Mouse (Mus musculus): ENCODE results near the gene Pakap. TPM values are rescaled to one million over a fixed set of nuclear protein-coding genes. Genes with fewer than 3 reads are reported as not detected.
"Not testable (repeated sequence)": the region's sequence is repeated elsewhere in the genome, so short reads cannot be mapped to it uniquely, and the experiment has no call there.

Pakap gene
- polyA plus RNA-seq, 1 experiment from 2014 or later: 21.4 TPM

GRCm38 (mm10) chr4:57886066-57886887 is 318.3 kb downstream of the Pakap start:
- WGBS: 64% methylated on average over 11 of the region's 11 CpGs
- no peaks in the 10 kb centered on the region for H3K36me3 ChIP-seq (ENCODE audit: control insufficient read depth, insufficient read depth, low read length)
- H3K27ac ChIP-seq (ENCODE audit: low read depth, low read length): no peak overlapping the region
- H3K4me3 ChIP-seq (ENCODE audit: low read depth, low read length): no peak overlapping the region
- no peak overlapping the region for H3K9ac ChIP-seq (ENCODE audit: low read length)
- peaks cover 3% of the 10 kb centered on the region; the same call in 1 of the 2 replicates for H3K4me1 ChIP-seq (ENCODE audit: control insufficient read depth, insufficient read depth, low read length)
- DNase-seq (ENCODE audit: low spot score, missing footprints) (no peak), ATAC-seq (ENCODE audit: low FRiP score) (peak; percentile 48; the same call in 1 of the 2 replicates)
- H3K9me3 ChIP-seq (ENCODE audit: control insufficient read depth, low read length): no peaks in the 10 kb centered on the region
- H3K27me3 ChIP-seq (ENCODE audit: control insufficient read depth, insufficient read depth, low read length): no peaks in the 10 kb centered on the region
- no peak overlapping the region for H3K4me2 ChIP-seq

DNA sequence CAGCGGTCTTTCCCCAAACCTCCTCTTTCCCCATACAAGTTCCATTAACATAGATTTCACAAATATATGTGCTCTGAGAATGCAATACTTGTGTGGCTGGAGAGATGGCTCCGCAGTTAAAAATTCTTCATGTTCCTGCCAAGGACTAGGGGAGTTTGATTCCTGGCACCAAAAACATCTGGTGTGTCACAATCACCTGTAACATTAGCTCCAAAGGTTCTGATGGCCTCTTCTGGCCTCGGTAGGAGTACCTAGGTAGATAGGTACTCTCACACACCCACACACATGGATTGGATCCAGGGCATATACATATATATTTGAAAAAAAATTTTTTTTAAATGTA is 318.9 kb downstream of the Pakap start:
- Histone ChIP-seq H3K4me1 (ENCODE audit: control insufficient read depth, insufficient read depth, low read length) (peaks cover 6% of the 10 kb centered on the region; the same call in 1 of the 2 replicates), H3K36me3 (ENCODE audit: control insufficient read depth, insufficient read depth, low read length) (no peaks in the 10 kb centered on the region)
- 94% methylated on average over 3 of the region's 3 CpGs for WGBS

GRCm38 (mm10) chr4:57888246-57888645 is 320.3 kb downstream of the Pakap start:
- no peak overlapping the region for H3K4me2 ChIP-seq
- H3K4me3 ChIP-seq (ENCODE audit: low read depth, low read length): no peak overlapping the region
- H3K27ac ChIP-seq (ENCODE audit: low read depth, low read length): no peak overlapping the region
- no peak for DNase-seq (ENCODE audit: low spot score, missing footprints)
- H3K9ac ChIP-seq (ENCODE audit: low read length): no peak overlapping the region
- no peak for ATAC-seq (ENCODE audit: low FRiP score)
- H3K9me3 ChIP-seq (ENCODE audit: control insufficient read depth, low read length): no peaks in the 10 kb centered on the region
- H3K27me3 ChIP-seq (ENCODE audit: control insufficient read depth, insufficient read depth, low read length): no peaks in the 10 kb centered on the region
- WGBS: 87% methylated on average over 2 of the region's 2 CpGs
- H3K36me3 ChIP-seq (ENCODE audit: control insufficient read depth, insufficient read depth, low read length): no peaks in the 10 kb centered on the region
- H3K4me1 ChIP-seq (ENCODE audit: control insufficient read depth, insufficient read depth, low read length): peaks cover 9% of the 10 kb centered on the region

More for the DNA sequence above, 318.9 kb downstream of the Pakap start:
- DNase-seq (ENCODE audit: low spot score, missing footprints): no peak
- ATAC-seq (ENCODE audit: low FRiP score): no peak
- Histone ChIP-seq H3K4me2 (no peak overlapping the region), H3K27me3 (ENCODE audit: control insufficient read depth, insufficient read depth, low read length) (no peaks in the 10 kb centered on the region), H3K9ac (ENCODE audit: low read length) (no peak overlapping the region), H3K4me3 (ENCODE audit: low read depth, low read length) (no peak overlapping the region), H3K9me3 (ENCODE audit: control insufficient read depth, low read length) (no peaks in the 10 kb centered on the region), H3K27ac (ENCODE audit: low read depth, low read length) (no peak overlapping the region)

DNA sequence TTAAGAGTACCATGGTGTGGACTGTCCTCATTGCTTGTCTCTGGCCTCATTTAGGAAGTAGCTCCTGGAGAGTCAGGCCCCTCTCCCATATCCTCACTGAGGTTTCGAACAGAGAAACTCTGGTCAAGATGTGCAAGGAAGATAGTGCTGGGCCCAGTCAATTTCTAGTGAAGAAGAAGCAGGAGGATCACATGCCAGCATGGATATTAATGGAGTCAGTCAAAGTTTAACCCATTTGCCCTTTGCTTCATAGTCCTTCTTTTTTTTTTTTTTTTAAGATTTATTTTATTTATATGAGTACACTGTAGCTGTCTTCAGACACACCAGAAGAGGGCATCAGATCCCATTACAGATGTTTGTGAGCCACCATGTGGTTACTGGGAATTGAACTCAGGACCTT is 321.0 kb downstream of the Pakap start:
- not testable (repeated sequence) for H3K9ac ChIP-seq (ENCODE audit: low read length); H3K27ac ChIP-seq (ENCODE audit: low read depth, low read length); H3K4me3 ChIP-seq (ENCODE audit: low read depth, low read length); H3K36me3 ChIP-seq (ENCODE audit: control insufficient read depth, insufficient read depth, low read length); ATAC-seq (ENCODE audit: low FRiP score); H3K27me3 ChIP-seq (ENCODE audit: control insufficient read depth, insufficient read depth, low read length); H3K4me2 ChIP-seq; DNase-seq (ENCODE audit: low spot score, missing footprints); H3K9me3 ChIP-seq (ENCODE audit: control insufficient read depth, low read length); H3K4me1 ChIP-seq (ENCODE audit: control insufficient read depth, insufficient read depth, low read length)
- 89% methylated on average over 1 of the region's 1 CpGs for WGBS

DNA sequence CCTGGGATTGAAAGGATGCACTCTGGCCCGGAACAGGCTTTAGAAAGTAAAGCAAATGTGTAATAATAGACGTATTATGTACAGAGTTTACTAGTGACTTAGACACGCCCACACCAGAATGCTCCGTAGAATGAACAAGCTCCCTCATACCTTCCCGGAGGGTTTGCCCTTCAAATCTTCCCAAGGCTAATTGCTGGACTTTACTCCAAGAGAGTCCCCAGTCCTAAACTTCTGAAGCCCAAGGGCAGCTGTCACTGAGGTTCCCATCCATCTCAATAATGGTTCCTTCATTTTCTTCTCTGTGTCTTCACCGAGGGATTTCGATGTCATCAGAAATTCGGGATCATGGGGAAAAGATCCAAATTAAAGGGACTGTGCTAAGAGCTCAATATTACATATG is 321.8 kb downstream of the Pakap start:
- Histone ChIP-seq H3K36me3 (ENCODE audit: control insufficient read depth, insufficient read depth, low read length) (no peaks in the 10 kb centered on the region), H3K4me1 (ENCODE audit: control insufficient read depth, insufficient read depth, low read length) (peaks cover 9% of the 10 kb centered on the region), H3K4me2 (no peak overlapping the region), H3K9me3 (ENCODE audit: control insufficient read depth, low read length) (no peaks in the 10 kb centered on the region), H3K27me3 (ENCODE audit: control insufficient read depth, insufficient read depth, low read length) (no peaks in the 10 kb centered on the region), H3K27ac (ENCODE audit: low read depth, low read length) (no peak overlapping the region), H3K9ac (ENCODE audit: low read length) (no peak overlapping the region), H3K4me3 (ENCODE audit: low read depth, low read length) (no peak overlapping the region)
- WGBS: 88% methylated on average over 8 of the region's 8 CpGs
- DNase-seq (ENCODE audit: low spot score, missing footprints) (no peak), ATAC-seq (ENCODE audit: low FRiP score) (no peak)

DNA sequence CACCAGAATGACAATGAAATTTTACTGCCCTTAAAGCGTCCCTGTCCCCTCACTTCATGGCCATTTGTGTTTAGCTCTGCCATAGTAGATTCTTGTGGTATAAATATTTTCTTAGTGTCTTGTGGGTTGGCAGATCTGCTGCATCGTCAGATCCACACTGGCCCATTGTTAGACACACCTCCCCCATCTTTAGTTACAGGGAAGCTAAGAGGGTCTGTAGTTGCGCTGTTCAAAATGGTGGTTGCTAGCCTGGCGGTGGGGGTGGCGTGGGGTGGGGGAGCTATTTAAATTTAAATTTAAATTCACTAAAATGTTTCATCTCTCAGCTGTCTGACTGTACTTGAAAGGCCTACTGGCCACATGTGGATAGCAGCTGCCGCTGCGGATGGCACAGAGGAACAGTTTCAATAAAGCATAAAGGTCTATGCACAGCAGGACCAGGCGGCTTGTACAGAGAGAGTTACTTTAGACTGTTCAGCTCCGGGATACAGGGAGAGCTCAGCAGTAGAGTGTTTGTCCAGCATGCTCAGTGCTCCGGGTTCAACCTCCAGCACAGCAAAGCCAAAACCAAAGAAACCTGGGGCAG is 324.1 kb downstream of the Pakap start:
- ATAC-seq (ENCODE audit: low FRiP score): peak; percentile 44; the same call in 1 of the 2 replicates
- H3K9me3 ChIP-seq (ENCODE audit: control insufficient read depth, low read length): no peaks in the 10 kb centered on the region
- no peak for DNase-seq (ENCODE audit: low spot score, missing footprints)

DNA sequence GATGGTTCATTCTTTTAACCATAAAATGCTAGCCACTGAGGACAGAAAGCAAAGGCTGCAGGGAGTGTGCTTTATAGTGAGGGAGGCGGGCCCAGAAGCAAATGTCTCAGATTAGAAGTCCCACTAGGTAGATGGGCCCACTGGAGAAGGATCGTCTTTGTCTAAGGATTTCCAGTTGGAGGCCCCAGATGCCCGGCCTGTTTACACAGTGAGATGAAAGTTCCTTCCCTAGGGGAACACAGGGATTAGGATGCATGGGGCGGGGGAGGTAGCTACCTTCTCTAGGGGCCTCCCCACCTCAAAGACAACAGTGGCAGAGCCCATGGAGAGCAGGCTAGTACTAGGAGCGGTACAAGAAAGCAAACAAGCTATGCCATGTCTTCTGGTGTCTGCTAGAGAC is 327.2 kb downstream of the Pakap start:
- 0 out of 2 replicates have a peak, but pooled peaks have one; percentile 52 for ATAC-seq (ENCODE audit: low FRiP score)
- Histone ChIP-seq H3K27ac (ENCODE audit: low read depth, low read length) (no peak overlapping the region), H3K27me3 (ENCODE audit: control insufficient read depth, insufficient read depth, low read length) (no peaks in the 10 kb centered on the region), H3K36me3 (ENCODE audit: control insufficient read depth, insufficient read depth, low read length) (no peaks in the 10 kb centered on the region), H3K4me2 (no peak overlapping the region), H3K9ac (ENCODE audit: low read length) (no peak overlapping the region), H3K4me1 (ENCODE audit: control insufficient read depth, insufficient read depth, low read length) (peaks cover 10% of the 10 kb centered on the region), H3K9me3 (ENCODE audit: control insufficient read depth, low read length) (no peaks in the 10 kb centered on the region), H3K4me3 (ENCODE audit: low read depth, low read length) (no peak overlapping the region)
- WGBS: 17% methylated on average over 5 of the region's 5 CpGs
- peak; percentile 86 for DNase-seq (ENCODE audit: low spot score, missing footprints)

More for the DNA sequence above, 324.1 kb downstream of the Pakap start:
- no peaks in the 10 kb centered on the region for H3K27me3 ChIP-seq (ENCODE audit: control insufficient read depth, insufficient read depth, low read length)
- no peak overlapping the region for H3K4me2 ChIP-seq
- peaks cover 10% of the 10 kb centered on the region for H3K4me1 ChIP-seq (ENCODE audit: control insufficient read depth, insufficient read depth, low read length)
- no peak overlapping the region for H3K27ac ChIP-seq (ENCODE audit: low read depth, low read length)
- WGBS: 69% methylated on average over 10 of the region's 10 CpGs
- H3K4me3 ChIP-seq (ENCODE audit: low read depth, low read length): no peak overlapping the region
- H3K36me3 ChIP-seq (ENCODE audit: control insufficient read depth, insufficient read depth, low read length): no peaks in the 10 kb centered on the region
- H3K9ac ChIP-seq (ENCODE audit: low read length): no peak overlapping the region

- no peak for ATAC-seq (ENCODE audit: low FRiP score)
- 62% methylated on average over 6 of the region's 6 CpGs for WGBS
- no peak for DNase-seq (ENCODE audit: low spot score, missing footprints)
Measured at GRCm38 (mm10) chr4:57895902-57896301, 327.9 kb downstream of the Pakap start.

DNA sequence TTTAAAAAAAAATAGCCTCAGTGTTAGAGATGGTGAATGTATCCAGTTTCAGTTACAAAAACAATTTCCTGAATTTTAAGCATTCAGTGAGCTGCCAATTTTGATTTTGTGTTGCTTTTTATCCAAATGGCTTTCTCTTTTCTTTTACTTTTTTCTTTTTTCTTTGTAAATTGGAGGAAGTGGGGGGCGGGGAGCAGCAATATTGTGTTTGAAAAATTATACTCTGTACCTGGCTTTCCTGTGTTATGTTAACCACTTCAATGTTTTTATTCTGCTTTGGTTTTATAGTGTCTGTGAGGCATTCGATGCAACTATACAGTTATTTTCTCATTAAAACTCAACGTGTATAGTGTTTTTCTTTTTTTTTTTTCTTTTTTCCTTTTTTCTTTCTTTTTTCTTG is 328.7 kb downstream of the Pakap start:
- Histone ChIP-seq H3K4me3 (ENCODE audit: low read depth, low read length) (no peak overlapping the region), H3K4me1 (ENCODE audit: control insufficient read depth, insufficient read depth, low read length) (peaks cover 9% of the 10 kb centered on the region), H3K9ac (ENCODE audit: low read length) (no peak overlapping the region), H3K9me3 (ENCODE audit: control insufficient read depth, low read length) (no peaks in the 10 kb centered on the region), H3K27me3 (ENCODE audit: control insufficient read depth, insufficient read depth, low read length) (no peaks in the 10 kb centered on the region), H3K36me3 (ENCODE audit: control insufficient read depth, insufficient read depth, low read length) (no peaks in the 10 kb centered on the region), H3K4me2 (no peak overlapping the region), H3K27ac (ENCODE audit: low read depth, low read length) (no peak overlapping the region)
- DNase-seq (ENCODE audit: low spot score, missing footprints) (no peak), ATAC-seq (ENCODE audit: low FRiP score) (no peak)
- 89% methylated on average over 3 of the region's 3 CpGs for WGBS

More at GRCm38 (mm10) chr4:57895902-57896301, 327.9 kb downstream of the Pakap start:
- Histone ChIP-seq H3K9me3 (ENCODE audit: control insufficient read depth, low read length) (no peaks in the 10 kb centered on the region), H3K9ac (ENCODE audit: low read length) (no peak overlapping the region), H3K27ac (ENCODE audit: low read depth, low read length) (no peak overlapping the region), H3K27me3 (ENCODE audit: control insufficient read depth, insufficient read depth, low read length) (no peaks in the 10 kb centered on the region), H3K4me2 (no peak overlapping the region), H3K4me1 (ENCODE audit: control insufficient read depth, insufficient read depth, low read length) (peaks cover 10% of the 10 kb centered on the region), H3K36me3 (ENCODE audit: control insufficient read depth, insufficient read depth, low read length) (no peaks in the 10 kb centered on the region), H3K4me3 (ENCODE audit: low read depth, low read length) (no peak overlapping the region)

Data from midbrain, embryonic 11.5 days (tissue).